Mouse (Mus musculus): ENCODE results near the gene Srebf2. TPM values are rescaled to one million over a fixed set of nuclear protein-coding genes. Genes with fewer than 3 reads are reported as not detected.

Gene Srebf2
- total and polyA plus RNA-seq, 2 experiments from 2014 or later: 150 to 245 TPM

- Histone ChIP-seq H3K9ac (replicated peaks; ENCODE audit: low read length, poor library complexity, severe bottlenecking) (no peak overlapping the region), H3K4me3 (ENCODE audit: low read depth, low read length) (no peak overlapping the region), H3K27ac (ENCODE audit: low read depth, low read length) (no peak overlapping the region), H3K9me3 (ENCODE audit: low read length) (no peaks in the 10 kb centered on the region), H3K36me3 (ENCODE audit: insufficient read depth, low read length) (peaks cover 92% of the 10 kb centered on the region), H3K27me3 (ENCODE audit: insufficient read depth, low read length) (no peaks in the 10 kb centered on the region), H3K4me1 (ENCODE audit: insufficient read depth, low read length) (no peaks in the 10 kb centered on the region), H3K4me2 (ENCODE audit: low read depth, low read length, poor library complexity, severe bottlenecking) (no peak overlapping the region)
- DNase-seq (ENCODE audit: low spot score) (no peak), ATAC-seq (ENCODE audit: low FRiP score) (no peak)
- WGBS: 95% methylated on average over 11 of the region's 11 CpGs
- no peak for TF ChIP-seq CTCF (IDR thresholded peaks at IDR 0.05)
Measured at GRCm38 (mm10) chr15:82197937-82198336, 51.0 kb downstream of the Srebf2 start.

DNA sequence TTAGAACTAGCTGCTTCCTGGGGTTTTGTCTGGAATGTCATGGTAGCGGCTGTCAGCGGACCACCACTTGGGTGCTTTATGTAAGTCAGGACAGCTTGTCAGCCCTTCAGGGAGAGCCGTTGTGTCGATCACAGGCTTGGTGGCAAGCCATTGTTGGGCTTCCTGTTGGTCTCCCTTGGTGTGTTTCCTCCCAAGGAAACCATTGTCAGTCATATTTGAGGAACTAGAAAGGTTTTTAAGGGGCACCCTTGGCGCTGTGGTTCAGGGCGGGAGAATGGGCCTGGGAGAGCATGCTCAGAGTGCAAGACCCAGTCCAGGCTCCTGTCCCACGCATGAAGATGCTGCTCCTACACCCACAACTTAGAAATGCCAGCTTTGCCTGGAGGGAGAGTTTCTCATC is 51.4 kb downstream of the Srebf2 start:
- H3K9me3 ChIP-seq (ENCODE audit: low read length): no peaks in the 10 kb centered on the region
- H3K27ac ChIP-seq (ENCODE audit: low read depth, low read length): no peak overlapping the region
- no peak for DNase-seq (ENCODE audit: low spot score)
- no peak for TF ChIP-seq CTCF (IDR thresholded peaks at IDR 0.05)
- H3K36me3 ChIP-seq (ENCODE audit: insufficient read depth, low read length): peaks cover 92% of the 10 kb centered on the region
- H3K4me1 ChIP-seq (ENCODE audit: insufficient read depth, low read length): no peaks in the 10 kb centered on the region
- H3K4me2 ChIP-seq (ENCODE audit: low read depth, low read length, poor library complexity, severe bottlenecking): no peak overlapping the region
- ATAC-seq (ENCODE audit: low FRiP score): no peak
- no peak overlapping the region for H3K4me3 ChIP-seq (ENCODE audit: low read depth, low read length)
- WGBS: 89% methylated on average over 7 of the region's 7 CpGs
- H3K27me3 ChIP-seq (ENCODE audit: insufficient read depth, low read length): no peaks in the 10 kb centered on the region
- no peak overlapping the region for H3K9ac ChIP-seq (replicated peaks; ENCODE audit: low read length, poor library complexity, severe bottlenecking)

DNA sequence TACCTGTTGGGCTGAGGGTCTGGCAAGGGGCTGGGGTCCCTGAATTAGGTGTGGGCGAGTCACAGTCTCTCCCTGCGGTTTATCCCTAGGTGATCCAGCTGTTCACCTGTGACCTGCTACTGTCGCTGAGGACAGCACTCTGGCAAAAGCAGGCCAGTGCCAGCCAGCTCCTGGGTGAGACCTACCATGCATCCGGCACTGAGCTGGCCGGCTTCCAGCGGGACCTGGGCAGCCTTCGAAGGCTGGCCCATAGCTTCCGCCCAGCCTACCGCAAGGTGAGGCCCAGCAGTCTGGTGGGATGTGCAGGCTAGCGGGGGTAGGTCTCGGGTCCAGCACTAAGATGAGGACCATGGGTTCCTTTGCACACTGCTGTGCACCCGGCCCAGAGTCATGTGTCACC is 52.6 kb downstream of the Srebf2 start:
- no peaks in the 10 kb centered on the region for H3K9me3 ChIP-seq (ENCODE audit: low read length)
- no peak for TF ChIP-seq CTCF (IDR thresholded peaks at IDR 0.05)
- DNase-seq (ENCODE audit: low spot score): no peak
- ATAC-seq (ENCODE audit: low FRiP score): no peak; the same call in 1 of the 2 replicates
- no peaks in the 10 kb centered on the region for H3K4me1 ChIP-seq (ENCODE audit: insufficient read depth, low read length)
- no peaks in the 10 kb centered on the region for H3K27me3 ChIP-seq (ENCODE audit: insufficient read depth, low read length)
- no peak overlapping the region for H3K4me3 ChIP-seq (ENCODE audit: low read depth, low read length)
- no peak overlapping the region for H3K27ac ChIP-seq (ENCODE audit: low read depth, low read length)
- peaks cover 92% of the 10 kb centered on the region for H3K36me3 ChIP-seq (ENCODE audit: insufficient read depth, low read length)
- no peak overlapping the region for H3K9ac ChIP-seq (replicated peaks; ENCODE audit: low read length, poor library complexity, severe bottlenecking)
- no peak overlapping the region for H3K4me2 ChIP-seq (ENCODE audit: low read depth, low read length, poor library complexity, severe bottlenecking)
- WGBS: 93% methylated on average over 12 of the region's 12 CpGs

DNA sequence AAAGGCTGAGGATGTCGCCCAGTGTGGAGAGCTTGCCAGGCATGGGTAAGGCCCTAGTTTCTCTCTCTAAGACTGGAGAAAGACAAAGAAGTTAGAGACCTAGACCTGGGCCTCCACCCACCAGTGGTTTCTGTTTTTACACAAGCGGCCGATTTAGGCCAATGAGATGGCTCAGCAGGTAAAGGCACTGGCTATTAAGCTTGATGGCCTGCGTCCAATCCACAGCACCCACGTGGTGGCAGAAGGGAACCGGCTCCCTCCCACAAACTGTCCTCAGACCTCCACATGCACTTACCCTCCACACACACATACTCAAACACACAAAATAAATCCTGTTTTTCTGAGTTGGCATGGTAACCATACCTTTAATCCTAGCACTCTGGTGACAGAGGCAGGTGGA is 55.1 kb downstream of the Srebf2 start:
- Histone ChIP-seq H3K36me3 (ENCODE audit: insufficient read depth, low read length) (peaks cover 75% of the 10 kb centered on the region), H3K9ac (replicated peaks; ENCODE audit: low read length, poor library complexity, severe bottlenecking) (no peak overlapping the region), H3K4me3 (ENCODE audit: low read depth, low read length) (no peak overlapping the region), H3K27me3 (ENCODE audit: insufficient read depth, low read length) (peaks cover 11% of the 10 kb centered on the region; the same call in 1 of the 2 replicates), H3K27ac (ENCODE audit: low read depth, low read length) (no peak overlapping the region), H3K9me3 (ENCODE audit: low read length) (no peaks in the 10 kb centered on the region), H3K4me2 (ENCODE audit: low read depth, low read length, poor library complexity, severe bottlenecking) (no peak overlapping the region), H3K4me1 (ENCODE audit: insufficient read depth, low read length) (peaks cover 5% of the 10 kb centered on the region; the same call in 1 of the 2 replicates)
- no peak for TF ChIP-seq CTCF (IDR thresholded peaks at IDR 0.05)
- WGBS: 89% methylated on average over 6 of the region's 6 CpGs
- ATAC-seq (ENCODE audit: low FRiP score) (no peak), DNase-seq (ENCODE audit: low spot score) (no peak)

- Histone ChIP-seq H3K36me3 (ENCODE audit: insufficient read depth, low read length) (peaks cover 65% of the 10 kb centered on the region), H3K27ac (ENCODE audit: low read depth, low read length) (no peak overlapping the region), H3K27me3 (ENCODE audit: insufficient read depth, low read length) (peaks cover 14% of the 10 kb centered on the region; the same call in 1 of the 2 replicates), H3K9me3 (ENCODE audit: low read length) (no peaks in the 10 kb centered on the region), H3K4me1 (ENCODE audit: insufficient read depth, low read length) (peaks cover 9% of the 10 kb centered on the region; the same call in 1 of the 2 replicates), H3K4me3 (ENCODE audit: low read depth, low read length) (no peak overlapping the region), H3K9ac (replicated peaks; ENCODE audit: low read length, poor library complexity, severe bottlenecking) (no peak overlapping the region), H3K4me2 (ENCODE audit: low read depth, low read length, poor library complexity, severe bottlenecking) (no peak overlapping the region)
- no peak for ATAC-seq (ENCODE audit: low FRiP score)
- no peak for DNase-seq (ENCODE audit: low spot score)
- no peak for TF ChIP-seq CTCF (IDR thresholded peaks at IDR 0.05)
- 94% methylated on average over 10 of the region's 10 CpGs for WGBS
Measured at GRCm38 (mm10) chr15:82203090-82203489, 56.1 kb downstream of the Srebf2 start.

DNA sequence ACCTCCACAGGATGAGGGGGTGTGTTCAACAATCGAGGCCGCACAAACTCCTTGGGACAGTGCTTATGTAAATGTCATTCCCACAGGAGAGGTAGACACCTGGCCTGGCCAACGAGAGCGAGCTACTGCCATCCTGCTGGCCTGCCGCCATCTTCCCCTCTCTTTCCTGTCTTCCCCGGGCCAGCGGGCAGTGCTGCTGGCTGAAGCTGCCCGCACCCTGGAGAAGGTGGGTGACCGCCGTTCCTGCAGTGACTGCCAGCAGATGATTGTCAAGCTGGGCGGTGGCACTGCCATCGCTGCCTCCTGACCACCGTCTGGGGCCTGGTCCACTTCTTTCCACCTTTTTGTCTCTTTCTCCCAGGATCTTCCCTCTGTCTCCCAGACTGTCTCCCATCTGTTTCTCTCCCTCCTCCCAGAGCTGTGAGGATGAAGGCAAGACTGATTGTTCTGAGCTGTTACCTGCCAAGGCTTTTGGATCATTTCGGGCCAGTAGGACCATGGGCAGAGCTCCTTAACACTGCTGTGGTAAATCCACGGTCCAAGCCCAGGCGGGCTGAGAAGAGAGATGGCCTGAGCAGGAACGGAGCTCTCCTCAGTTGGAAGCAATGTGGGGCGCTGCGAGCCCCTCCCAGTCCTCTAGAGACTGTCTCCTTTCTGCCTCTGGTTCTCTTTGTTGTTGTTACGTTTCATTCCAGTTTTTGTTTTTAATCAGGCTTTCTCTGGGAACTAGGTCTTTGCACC is 56.8 kb downstream of the Srebf2 start:
- no peak overlapping the region for H3K4me2 ChIP-seq (ENCODE audit: low read depth, low read length, poor library complexity, severe bottlenecking)
- no peak for ATAC-seq (ENCODE audit: low FRiP score)
- TF ChIP-seq CTCF (IDR thresholded peaks at IDR 0.05): no peak
- peaks cover 16% of the 10 kb centered on the region; the same call in 1 of the 2 replicates for H3K27me3 ChIP-seq (ENCODE audit: insufficient read depth, low read length)
- WGBS: 67% methylated on average over 20 of the region's 20 CpGs
- H3K4me3 ChIP-seq (ENCODE audit: low read depth, low read length): no peak overlapping the region
- H3K27ac ChIP-seq (ENCODE audit: low read depth, low read length): no peak overlapping the region
- DNase-seq (ENCODE audit: low spot score): no peak
- H3K36me3 ChIP-seq (ENCODE audit: insufficient read depth, low read length): peaks cover 58% of the 10 kb centered on the region
- no peak overlapping the region for H3K9ac ChIP-seq (replicated peaks; ENCODE audit: low read length, poor library complexity, severe bottlenecking)
- H3K9me3 ChIP-seq (ENCODE audit: low read length): no peaks in the 10 kb centered on the region
- peaks cover 9% of the 10 kb centered on the region; the same call in 1 of the 2 replicates for H3K4me1 ChIP-seq (ENCODE audit: insufficient read depth, low read length)

All from midbrain, postnatal 0 days (tissue).